Mouse (Mus musculus) stomach, postnatal 0 days (tissue): ENCODE results near the gene Krt13.

Experiments used
- CTCF ChIP-seq: IDR thresholded peaks from 2 replicates; pipeline ENCODE4 v1.5.1; 2016; ENCODE audit warnings: antibody characterized with exemption, low read depth, mild to moderate bottlenecking, moderate library complexity
- EP300 ChIP-seq: optimal IDR thresholded peaks from 2 replicates; pipeline ENCODE3; 2016; ENCODE audit warnings: antibody characterized with exemption

DNA sequence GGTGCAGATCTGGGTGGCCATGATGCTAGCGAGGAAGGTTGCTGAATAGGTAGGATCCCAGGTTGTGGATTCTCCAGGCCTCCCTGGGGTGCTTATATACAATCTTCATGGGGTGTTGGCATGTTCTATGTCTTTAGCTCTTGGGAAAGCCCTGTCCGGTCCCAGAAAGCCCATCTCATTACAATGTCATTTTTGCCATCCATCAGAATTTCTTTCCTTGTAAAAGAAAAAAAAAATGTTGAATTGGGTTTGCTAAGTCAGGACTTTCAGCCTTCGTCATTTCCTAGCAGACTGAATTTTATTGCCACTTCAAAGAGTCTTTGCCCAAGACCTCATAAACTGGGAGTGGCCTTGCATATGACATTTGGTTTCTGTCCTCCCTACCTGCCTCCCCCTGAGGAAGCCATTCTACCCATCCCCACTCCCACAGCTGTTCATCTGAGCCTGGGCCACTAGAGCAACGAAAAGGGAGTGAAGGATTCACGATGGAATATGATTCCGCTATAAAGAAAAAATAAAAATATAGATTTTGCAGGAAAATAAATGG, 15.7 kb downstream of the Krt13 start, which contains the start of gene Krt36:
- TF ChIP-seq EP300 (no peak), CTCF (no peak)
